Mouse (Mus musculus) thymus, postnatal 0 days (tissue): ENCODE measurements around the gene Lrrc3b. TPM values are rescaled to one million over a fixed set of nuclear protein-coding genes. Genes with fewer than 3 reads are reported as not detected.

ENCODE experiments used
- DNase-seq: peaks from one replicate; pipeline ENCODE4 v3.0.0-alpha.2; 2015; ENCODE audit warnings: low spot score
- polyA plus RNA-seq: library from polyadenylated mRNA; unstranded; fragments of >200 nt; fragmentation: Nextera tagmentation; extraction: Ambion mirVana; gene quantifications from 2 replicates; pipeline ENCODE4 v1.2.1, GENCODE M21; 2015

Gene Lrrc3b
- 1.5 and 1.7 TPM in 2 replicates for polyA plus RNA-seq

DNA sequence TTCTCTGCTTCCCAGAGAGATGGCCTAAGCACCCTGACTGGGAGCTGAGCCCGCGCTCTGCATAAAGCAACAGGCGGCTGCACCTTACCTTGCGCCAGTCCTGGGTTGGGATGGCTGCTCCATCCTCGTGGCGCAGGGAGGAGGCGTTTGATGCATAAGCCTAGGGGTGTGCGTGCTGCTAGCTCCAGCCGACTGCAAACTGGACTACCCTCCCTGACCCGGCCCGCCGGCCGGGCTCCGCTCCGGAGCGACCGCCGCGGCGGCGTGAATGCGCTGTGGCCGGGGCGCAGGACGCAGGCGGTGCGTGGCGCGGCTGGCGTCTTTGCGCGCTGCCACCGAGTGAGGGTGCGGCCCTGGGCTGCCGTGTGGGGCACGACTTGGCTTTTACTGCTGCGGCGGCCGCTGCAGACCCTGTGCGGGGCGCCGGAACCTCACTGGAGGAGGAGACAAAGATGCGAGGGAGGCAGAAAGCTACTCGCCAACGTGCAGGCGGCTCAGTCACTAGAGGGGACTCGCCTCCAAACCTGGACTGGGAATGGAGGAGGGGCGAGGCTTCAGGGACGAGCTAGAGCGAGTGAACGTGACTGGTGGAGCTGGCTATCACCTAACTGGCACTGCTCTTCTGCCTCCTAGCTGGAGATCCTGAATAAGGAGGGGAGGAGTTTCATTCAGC, at the start of gene Lrrc3b:
TSS of gene Lrrc3b (minus strand) at position 503 of the 673 bp plus-strand sequence.
- no peak for DNase-seq

DNA sequence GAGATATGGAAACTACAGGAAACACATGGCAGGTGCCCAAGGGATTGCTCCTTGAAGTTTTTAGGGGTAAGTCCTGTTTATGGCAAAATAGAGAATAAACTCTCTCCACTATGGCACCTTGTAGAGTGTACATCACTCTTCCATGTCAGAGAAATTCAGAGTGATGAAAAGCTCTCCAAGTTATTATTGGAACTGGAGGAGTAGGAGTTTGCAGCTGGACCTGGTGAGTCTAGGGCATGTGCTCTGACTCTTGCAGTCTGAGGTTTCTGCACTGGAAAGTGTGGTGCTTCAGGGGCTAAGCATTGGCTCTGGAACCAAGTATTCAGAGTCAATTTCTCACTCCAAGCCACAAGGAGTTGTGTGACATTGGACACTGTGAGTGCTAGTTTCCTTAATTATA, 38.9 kb upstream of the Lrrc3b start:
- DNase-seq = no peak

DNA sequence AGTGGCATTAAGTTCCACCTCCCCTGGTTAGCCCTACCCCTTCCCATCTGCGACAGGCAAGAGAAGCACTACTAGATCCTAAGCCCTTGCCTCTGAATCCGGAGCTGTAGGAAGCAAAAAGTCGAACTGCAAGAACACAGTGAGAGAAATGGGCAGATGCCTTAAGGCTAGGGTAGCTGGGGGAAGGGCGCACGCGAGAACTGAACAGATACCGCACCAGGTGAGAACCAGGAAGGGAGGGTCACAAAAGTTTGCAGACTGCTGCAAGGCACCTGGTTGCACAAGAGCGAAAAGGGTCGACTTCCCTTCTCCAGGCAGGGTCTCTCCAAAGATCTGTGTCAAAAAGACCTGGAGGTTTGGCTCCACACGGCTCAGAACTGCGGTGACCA, 697 bp downstream of the Lrrc3b start:
- no peak for DNase-seq

DNA sequence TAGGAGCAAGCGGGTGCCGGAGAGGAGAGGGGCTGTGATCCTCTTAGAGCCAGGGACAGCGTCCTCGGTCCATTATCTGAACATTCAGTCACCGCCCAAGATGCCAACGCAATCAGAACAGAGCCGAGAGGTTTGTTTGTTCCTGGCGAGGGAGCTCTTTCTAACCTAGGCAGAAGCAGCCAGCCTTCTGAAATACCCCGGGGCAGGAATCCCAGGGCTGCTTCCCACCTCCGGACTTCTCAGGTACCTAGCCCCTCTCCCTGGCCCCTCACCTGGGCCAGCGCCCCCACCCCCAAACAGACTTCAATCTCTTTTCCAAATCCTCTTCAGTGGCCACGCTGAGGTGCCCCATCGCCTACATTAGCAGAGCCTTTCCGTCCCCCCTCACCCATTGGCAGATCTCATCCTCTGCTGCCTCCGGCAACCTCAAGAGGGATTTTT, 1.3 kb downstream of the Lrrc3b start:
- no peak for DNase-seq

DNA sequence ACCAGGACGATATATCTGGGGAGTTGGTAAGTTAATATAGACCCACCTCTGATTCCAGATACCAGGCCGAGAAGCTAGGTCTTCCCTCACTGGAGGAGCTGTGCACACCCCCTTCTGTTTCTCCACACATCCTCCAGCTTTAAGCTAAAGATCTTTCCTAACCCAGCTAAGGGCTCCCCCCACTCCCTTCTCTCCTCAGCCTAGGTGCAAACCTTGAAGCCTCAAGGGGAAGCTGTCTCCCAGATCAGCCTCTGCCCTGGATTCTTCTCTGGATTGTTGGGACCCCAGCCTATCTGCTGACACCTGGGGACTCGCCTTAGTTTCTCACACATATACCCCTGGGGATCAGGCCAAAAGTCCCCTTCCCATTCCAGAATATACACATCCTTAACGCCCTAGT, 1.7 kb downstream of the Lrrc3b start:
- DNase-seq = no peak

DNA sequence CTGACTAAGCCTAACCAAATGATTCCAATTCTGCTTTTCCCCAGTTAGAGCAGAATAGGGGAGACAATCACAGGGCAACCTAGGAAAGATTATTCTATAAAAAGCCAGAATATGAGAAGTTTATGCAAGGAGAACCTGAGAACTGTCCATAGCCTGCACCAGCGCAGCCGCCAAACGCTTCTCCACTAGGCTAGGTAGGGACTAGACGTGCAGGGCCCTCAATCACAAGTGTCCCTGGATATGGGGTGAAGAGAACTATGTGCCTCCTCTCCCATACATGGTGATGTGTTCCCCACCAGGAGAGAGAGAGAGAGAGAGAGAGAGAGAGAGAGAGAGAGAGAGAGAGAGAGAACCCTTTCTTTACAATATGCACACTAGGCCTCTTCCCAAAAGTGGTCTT, 2.2 kb downstream of the Lrrc3b start:
- DNase-seq = no peak

DNA sequence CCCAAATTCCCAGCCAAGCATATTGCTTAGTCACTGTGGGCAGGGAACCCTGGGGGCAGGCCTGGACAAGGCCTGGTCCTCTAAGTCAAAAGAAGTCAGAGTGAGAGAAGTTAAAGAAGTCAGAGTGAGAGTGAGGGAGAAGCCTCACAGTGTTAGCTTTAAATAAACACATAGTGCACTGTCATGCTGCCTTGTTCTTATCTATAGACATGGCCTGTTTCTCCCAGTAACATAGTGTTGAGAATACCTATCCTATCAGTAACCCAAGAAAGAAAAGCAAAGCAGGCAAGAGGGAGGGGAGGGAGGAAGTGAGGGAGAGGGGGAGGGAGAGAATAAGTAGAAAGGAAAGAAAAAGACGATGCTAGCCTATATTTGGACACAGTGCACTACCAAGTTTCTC, 6.4 kb downstream of the Lrrc3b start:
- no peak for DNase-seq

DNA sequence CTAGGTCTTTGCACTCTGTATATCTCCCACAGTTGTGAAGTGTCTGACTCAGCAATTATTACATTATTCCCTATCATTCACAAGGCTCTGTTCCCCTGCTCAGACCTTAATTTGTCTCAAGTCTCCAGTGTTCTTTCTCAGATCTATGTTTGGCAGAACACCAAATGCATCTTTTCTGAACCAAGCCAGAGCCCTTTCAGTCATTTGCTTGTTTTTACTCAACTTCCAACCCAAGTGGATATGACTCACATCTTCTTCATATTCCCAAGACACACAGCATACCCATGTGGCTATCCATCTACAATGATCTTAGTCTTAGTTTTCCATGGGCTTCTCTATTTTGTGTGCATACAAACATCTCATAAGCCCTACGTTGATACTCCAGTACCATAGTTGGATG, 17.2 kb downstream of the Lrrc3b start:
- DNase-seq = no peak

DNA sequence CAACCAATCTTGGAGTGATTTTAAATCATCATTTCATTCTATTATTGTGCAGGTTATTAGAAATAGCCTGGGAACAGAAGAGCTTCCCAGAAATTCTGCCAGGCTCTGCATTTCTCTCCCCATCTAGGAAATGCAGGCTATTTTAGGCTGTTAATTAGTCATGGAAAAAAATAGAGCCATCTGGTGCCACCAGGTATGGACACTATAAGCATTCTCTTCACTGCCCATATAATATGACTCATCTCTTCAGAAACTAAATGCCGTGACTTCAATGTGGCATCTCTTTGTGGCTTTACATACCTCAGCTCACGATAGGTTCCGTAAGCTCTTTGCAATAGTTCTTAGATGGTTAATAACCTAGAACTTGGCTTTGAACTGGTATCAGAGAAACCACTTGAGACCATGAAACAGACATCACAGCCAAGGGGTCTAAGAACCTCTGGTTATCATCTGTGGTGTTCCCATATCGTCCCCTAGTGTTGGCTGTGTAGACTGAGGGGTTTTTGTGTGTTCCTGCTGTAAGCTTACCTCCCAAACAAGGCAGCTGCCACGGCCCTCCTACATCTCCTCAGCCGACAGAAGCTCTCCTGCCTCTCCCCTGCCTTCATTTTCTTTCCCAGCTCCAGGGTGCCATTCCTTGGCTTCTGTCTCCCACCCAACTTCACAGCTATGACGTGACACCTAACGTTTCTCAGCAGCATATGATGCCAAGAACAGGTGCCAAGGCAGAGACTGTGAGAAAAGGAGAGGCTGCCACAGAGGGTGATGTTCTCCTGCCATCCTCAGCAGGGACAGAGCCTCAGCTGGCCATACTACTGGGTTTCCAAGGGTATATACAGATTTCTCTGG, 27.9 kb downstream of the Lrrc3b start:
- no peak for DNase-seq

DNA sequence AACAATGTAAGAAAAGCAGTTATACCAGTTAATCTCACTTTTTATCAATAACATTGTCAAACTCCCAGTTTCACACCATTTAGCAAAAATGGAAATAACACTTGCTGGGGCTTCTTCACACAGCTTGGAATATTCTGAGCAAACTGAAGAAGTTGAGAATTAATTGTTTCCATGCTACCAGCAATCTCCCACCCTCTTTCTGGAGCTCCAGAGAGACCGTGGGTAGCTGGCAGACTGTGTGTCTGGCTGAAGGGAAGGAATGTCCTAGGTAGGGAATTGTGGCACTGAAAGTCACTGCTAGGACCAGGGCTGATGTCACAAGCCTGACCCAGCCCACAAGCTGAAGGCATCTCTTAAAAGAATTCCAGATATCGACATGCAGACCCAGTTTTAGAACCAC, 53.3 kb downstream of the Lrrc3b start:
- DNase-seq = no peak

DNA sequence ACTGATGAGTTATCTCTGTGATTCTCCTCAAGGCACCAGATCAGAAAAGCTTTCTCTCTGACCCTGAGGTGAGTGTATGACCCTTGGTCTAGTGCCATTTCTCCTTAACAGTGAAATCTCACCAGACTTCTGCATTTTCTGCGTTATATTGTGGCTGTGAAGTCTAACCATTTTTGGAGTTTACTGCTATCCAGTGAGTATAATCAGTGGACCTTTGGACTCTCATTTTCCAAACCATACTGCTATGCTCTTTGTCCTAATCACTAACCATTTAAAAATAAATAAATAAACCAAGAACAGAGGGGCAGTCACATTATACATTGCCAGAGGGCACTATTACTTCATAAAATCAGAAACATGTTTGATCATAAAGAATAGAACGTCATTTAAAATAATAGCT, 53.8 kb downstream of the Lrrc3b start:
- DNase-seq = no peak

DNA sequence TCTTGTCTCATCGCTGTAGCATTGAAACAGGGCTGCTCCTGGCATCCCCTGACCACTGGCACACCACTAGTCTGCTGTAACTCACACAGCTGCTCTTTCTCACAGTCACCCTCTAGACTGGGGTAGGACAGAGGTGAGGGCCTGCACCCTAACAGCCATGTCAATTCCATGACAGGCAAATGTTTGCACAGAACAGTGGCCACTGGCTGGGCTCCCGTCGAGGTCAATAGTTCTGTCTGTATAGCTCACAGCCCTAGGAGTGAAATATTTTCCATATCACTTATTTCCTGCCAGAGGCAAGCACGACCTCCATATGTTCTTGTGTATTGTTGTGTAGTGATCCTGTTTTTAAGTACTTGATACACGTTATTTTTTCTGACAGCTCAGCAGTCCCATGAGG, 54.3 kb downstream of the Lrrc3b start:
- DNase-seq = no peak

DNA sequence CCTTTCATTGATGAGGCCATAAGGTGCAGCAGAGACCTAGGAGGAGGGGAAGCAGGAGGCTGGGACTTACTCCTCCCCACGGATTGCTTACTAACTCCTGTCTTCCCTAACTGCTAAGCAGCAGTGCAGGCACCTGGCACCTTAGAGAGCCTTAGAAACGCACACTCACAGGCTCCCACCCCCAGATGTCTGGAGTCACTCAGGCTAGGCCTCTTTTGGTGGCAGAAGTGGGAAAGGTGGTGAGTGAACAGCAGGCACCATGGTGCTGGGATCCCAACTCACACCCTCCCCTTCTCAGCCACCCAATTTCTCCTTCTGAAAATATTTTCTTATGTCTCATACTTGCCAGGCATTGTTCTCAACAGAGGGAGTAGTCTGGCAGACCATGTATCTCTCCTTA, 55.7 kb downstream of the Lrrc3b start:
- DNase-seq = no peak

DNA sequence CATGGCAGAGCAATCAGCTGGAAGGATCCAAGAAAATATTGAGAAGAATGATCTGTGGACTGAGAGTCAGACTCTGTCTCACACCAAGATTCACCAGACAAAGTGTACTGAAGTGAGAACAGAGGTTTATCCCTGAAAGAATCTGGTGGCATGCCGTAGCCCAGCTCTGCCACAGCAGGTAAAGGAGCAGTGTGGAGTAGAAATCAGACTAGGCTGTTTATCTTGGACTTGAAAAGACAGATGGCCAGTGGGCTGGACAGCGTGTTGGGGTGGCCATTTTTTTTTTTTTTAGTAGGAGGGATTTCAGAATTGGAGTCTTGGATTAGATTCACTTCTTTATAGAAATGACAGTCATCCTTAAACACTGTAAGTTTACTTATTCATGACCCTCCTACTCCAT, 61.4 kb downstream of the Lrrc3b start:
- no peak for DNase-seq

DNA sequence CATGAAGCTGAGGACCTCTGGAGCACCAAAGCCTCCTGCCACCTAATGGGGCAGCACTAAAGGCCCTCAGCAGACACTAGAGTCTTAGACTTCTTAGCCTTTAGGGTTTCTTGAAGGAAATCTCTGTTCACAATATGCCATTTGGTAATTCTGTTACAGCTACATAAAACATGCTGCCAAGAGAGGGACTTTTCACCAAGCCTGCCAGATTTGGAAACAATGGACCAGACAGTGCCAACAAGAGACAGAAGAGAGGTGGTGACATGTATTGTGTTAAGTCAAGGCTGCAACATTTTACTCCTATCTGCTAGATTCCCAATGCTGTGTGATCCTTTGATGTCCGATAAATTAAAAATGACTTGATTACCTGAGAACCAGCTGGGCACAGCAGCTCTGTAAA, 62.0 kb downstream of the Lrrc3b start:
- no peak for DNase-seq

DNA sequence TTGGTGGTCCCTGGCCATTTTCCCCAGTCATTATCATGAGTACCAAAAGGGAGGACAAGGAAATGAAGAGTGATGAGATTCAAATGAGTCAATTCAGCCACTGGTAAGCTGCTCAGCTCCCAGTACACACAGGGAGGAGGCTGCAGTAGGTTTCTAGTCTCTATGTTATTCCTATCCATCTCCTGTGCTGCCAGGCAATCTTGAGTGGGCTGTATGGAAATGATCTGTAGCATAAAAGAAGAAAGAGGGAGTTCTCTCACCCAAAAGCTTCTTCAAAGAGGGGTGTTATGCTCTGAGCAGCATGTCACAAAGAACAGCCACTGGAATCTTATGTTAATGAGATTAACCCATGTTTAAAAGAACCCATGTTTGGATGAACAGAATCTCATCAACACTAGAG, 64.5 kb downstream of the Lrrc3b start:
- DNase-seq = no peak

DNA sequence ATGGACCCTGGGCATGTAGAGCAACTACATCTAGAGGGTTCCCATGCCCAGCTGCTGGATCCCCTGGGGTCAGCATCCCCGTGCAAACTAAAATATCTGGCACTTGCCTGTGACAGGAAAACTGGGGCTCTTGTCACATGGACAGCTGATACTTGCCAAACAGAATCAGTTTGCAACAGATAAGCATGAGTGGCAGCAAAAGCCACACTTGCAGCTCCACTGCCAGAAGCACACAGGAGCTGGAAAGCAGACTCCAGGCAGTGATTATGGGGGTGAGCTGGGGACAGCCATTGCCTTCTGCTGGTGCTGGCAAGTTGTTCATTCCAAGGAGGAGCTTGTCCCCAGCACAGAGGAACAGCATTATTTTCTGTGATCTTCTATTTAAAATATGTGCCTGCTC, 65.8 kb downstream of the Lrrc3b start:
- DNase-seq = no peak

DNA sequence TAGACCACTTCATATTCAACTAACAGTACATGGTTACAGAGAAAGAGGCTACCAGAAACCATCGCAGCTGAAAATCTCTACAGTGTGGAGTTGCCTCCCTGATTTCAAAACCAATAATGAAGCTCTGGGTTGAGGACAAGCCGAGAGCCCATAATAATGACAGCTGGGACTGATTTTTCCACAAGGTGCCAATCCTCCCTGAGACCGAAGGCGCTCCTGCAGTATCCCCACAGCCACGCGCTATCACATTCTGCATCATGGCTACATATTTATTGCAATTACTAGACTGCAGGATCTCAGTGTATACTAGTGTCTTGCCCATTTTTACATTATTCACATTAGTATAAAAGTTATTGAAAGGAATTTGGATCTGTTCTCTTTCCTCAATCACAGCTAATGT, 73.7 kb downstream of the Lrrc3b start:
- no peak for DNase-seq

DNA sequence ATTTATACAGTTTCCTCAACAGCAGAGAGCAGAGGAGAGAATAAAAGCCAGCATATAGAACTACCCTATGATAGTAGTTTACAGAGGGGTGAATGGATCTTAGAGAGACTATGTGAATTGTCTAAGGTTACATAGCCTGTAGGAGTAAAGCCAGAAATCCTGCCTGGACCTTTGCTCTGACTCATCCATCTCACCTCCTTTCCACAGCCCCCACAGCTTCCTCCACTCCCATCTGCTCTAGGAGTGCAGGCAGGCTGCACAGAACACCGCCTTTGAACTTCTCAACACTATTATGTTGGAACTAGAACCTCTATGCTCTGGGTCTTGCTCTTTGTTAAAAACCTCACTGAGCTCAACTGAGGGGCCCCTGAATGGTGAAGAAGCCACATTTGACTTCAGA, 78.9 kb downstream of the Lrrc3b start:
- DNase-seq = no peak

DNA sequence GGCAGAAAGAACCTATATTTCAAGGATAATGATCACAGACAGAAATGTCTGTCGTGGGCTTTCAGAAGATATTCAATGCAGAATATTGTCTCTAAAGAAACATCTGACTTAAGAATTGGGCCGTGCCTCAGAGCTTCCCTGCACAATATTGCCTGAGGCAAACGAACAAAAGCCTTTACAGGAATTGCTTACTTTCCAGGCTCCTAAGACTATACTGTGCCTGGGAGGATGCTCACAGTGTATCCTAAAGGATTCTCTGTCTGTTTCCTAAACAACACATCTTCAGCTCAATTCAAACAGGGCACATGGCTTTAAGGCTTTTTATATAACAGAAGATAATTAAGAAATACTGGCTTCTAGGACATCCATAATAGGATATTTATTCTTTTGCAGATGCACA, 79.7 kb downstream of the Lrrc3b start:
- DNase-seq = no peak

DNA sequence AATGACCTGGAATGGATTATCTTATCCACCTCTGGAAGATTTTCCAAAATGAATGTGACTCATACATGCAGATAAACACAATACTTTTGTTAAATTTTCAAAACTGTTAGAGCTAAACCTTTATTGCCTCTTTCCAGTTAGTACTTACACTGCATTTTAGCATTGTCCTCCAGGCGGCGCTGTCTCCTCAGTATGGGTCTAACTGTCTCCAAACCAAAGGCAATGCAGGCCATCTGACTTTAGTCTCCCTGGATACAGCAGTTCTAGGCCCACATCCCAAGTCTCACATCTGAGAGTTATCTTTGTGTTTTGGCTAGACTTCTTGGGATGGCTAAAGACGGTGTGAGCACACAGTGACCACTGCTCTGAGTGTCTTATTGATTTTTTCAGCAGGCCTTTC, 83.3 kb downstream of the Lrrc3b start:
- DNase-seq = peak; percentile 83

DNA sequence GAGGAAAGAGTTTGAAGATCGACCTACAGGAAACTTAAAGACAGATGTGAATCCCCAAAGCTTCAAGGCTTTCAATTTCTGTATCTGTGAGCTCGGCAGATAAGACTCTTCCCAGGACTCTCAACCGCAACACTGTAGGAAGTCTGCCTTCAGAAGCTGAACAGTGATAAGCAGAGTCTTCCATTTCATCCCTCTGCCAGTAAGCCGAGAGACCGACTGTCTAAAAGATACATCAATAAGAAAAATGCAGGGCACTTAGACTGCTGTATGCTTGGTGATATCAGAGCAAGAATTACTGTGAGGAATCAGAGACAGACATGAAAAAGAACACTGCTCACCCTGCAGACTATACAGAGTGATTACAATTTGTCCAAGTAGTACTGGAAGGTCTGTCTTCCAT, 84.5 kb downstream of the Lrrc3b start:
- DNase-seq = no peak

DNA sequence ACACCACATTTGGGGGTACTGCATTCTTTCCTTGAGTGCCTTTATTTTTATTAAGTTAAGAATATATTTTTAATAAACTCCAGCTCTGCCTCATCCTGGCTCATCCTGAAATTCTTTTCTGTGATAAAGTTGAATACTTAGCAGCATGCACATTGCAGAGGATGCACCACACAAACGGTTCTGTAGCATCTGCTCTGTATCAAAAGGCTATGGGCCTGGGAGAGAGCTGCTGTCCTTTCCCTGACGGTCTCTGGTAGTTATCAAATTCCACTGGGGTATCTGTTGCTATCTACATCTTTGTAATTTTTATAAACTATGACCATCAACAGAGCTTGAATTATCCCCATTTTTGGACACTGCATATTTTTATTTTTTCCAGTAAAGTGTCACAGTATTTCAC, 105.7 kb downstream of the Lrrc3b start:
- no peak for DNase-seq
